Mouse (Mus musculus) layer of hippocampus, adult 18-20 months (tissue): Measurements from ENCODE around the gene Hsp90b1. TPM values are rescaled to one million over a fixed set of nuclear protein-coding genes. Genes with fewer than 3 reads are reported as not detected.
"Not testable (repeated sequence)": the region's sequence is repeated elsewhere in the genome, so short reads cannot be mapped to it uniquely, and the experiment has no call there.

Experiments used
- DNase-seq, 2 experiments: peaks; one replicate each; pipeline ENCODE4 v3.0.0; 2022; ENCODE audit warnings: low spot score in 2 of 2
- long read RNA-seq: library from polyadenylated mRNA; stranded (forward); transcript quantifications from one replicate; pipeline ENCODE4 v2.0.0, GENCODE M21; 2021
- total RNA-seq, 2 experiments: library from RNA; stranded (reverse); gene quantifications; 2 replicates each; pipeline ENCODE4 v1.2.3; 2021

Gene Hsp90b1
- total RNA-seq: 100 to 1,000 TPM; 331 to 352 TPM
- long read RNA-seq, transcript Hsp90b1-201 (18 exons, 2,825 nt): major isoform, 315 of 369 reads
- long read RNA-seq, partial matches to known transcripts: 37 of 369 reads
- long read RNA-seq, other reads (novel, unspliced or antisense): 17 of 369 reads

- peak; percentile 100 for DNase-seq
These were observed at the start of gene Hsp90b1, which contains the start of gene Ttc41 for GRCm38 (mm10) chr10:86705318-86705921. Hsp90b1 (minus strand) TSS chr10:86705509. Ttc41 (plus strand) TSS chr10:86705811.

GRCm38 (mm10) chr10:86744306-86744705 is 39.0 kb upstream of the Hsp90b1 start:
- no peak for DNase-seq

DNA sequence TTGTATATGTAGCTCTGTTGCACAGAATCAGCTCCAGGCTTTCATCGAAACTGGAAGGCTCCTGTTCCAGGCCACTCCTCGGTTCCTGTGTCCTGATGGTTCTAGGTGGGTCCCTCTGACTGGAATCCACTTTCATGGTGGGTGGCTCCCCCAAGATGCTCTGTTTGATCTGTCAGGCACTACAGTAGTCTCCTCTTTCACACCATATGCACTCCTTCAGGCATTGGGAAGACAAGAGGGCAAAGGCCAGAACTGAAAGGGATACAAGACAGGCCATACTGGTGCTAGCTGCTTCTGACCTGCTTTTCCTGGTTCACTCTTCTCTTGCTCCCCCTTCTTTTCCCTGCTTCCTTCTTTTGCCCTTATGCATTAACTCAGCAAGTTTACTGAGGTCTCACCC is 37.6 kb upstream of the Hsp90b1 start:
- no peak for DNase-seq

- no peak for DNase-seq
These were observed 29.7 kb upstream of the Hsp90b1 start for GRCm38 (mm10) chr10:86735036-86735435.

DNA sequence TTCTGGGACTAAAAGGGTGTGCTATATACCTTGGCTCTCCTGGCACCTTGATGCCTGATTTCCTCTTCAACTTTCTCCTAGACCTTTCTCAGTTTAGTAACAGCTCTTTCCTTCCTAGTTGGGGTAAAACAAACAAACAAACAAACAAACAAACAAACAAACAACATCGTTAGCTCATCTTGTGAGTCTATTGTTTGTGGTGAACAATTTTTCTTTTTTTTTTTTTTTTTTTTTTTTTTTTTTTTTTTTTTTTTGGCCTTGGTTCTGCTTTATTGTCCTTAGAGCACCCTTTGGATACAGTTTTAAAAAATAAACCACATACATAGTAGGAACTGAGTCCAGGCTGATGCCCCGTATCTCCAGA is 26.2 kb upstream of the Hsp90b1 start:
- no peak for DNase-seq

DNA sequence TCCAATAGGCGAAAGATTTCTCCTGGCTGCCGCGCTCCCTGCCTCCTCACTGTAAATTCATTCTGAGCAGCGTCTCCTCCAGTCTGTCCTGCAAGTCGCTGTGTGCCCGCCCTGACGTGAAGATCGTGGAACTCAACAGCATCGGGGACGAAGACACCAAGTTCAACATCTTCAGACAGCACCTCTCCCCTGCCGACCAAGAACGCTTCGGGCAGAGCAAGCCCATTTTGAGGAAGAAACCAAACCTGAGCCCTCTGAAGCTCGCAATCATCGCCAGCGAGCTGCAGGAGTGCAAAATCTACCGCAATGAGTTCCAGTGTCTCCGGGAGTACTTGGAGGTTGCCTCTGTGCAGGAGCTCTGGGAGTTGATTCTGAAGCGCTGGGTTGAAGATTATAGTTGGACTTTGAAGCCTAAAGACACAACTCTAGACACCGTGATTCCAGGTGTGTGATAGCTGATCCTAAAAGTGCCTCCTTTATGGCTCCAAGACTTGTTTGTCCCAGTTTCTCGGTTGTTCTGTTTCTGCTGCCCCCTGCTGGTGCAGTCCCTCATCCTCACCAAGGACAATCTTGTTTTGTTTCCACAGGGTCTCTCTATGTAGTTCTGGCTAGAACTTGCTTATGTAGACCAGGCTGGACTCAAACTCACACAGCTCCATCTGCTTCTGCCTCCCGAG is 25.7 kb upstream of the Hsp90b1 start:
- DNase-seq: peak; percentile 50 to 94

GRCm38 (mm10) chr10:86728176-86728575 is 22.9 kb upstream of the Hsp90b1 start:
- DNase-seq: peak in 1 of 2 experiments; percentile 16

GRCm38 (mm10) chr10:86727548-86727980 is 22.3 kb upstream of the Hsp90b1 start:
- DNase-seq: peak in 1 of 2 experiments; percentile 25

DNA sequence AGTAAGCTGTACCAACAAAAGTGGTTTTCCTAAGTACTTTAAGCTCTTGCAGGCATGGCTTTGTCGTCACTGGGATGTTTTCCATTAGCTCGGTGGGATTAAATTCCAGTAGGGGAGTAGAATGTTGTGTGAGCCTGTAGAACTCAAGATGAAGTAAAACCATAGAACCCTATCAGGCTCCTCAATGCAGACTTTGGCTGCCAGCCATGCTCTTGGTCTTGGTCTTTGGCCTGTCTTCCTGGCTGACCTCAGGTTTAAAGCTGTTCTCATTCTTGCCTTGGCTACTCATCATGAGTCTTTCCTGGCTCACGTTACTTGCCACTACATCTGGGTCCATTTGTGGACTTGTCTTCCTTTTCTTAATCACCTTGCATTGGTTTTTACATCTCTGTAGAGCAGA is 6.8 kb upstream of the Hsp90b1 start:
- no peak for DNase-seq

- DNase-seq: no peak
These were observed 1.8 kb upstream of the Hsp90b1 start for GRCm38 (mm10) chr10:86707134-86707533.

- DNase-seq: no peak
These were observed 828 bp upstream of the Hsp90b1 start for GRCm38 (mm10) chr10:86705922-86706752.

GRCm38 (mm10) chr10:86704589-86705191 is 619 bp downstream of the Hsp90b1 start:
- DNase-seq: peak in 1 of 2 experiments; percentile 25

- no peak for DNase-seq
These were observed 1.2 kb downstream of the Hsp90b1 start for GRCm38 (mm10) chr10:86704141-86704540.

DNA sequence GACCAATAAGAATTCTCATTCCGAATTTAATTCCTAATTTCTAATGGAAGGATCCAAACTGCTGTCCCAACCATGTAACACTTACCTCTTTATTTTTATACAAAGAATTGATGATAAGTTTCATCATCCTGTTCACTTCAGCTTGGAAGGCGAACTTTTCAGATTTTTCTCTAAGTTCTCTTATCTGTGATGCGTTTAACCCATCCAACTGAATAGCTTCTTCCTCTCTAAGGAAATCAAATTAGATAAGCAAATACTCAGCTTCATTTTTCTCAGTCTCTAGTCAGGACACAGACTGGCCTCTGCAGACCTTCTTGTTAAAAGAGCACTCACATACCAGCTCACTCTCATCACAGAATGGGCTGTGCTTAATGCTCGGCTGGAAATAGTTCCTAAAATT is 1.9 kb downstream of the Hsp90b1 start:
- no peak for DNase-seq

DNA sequence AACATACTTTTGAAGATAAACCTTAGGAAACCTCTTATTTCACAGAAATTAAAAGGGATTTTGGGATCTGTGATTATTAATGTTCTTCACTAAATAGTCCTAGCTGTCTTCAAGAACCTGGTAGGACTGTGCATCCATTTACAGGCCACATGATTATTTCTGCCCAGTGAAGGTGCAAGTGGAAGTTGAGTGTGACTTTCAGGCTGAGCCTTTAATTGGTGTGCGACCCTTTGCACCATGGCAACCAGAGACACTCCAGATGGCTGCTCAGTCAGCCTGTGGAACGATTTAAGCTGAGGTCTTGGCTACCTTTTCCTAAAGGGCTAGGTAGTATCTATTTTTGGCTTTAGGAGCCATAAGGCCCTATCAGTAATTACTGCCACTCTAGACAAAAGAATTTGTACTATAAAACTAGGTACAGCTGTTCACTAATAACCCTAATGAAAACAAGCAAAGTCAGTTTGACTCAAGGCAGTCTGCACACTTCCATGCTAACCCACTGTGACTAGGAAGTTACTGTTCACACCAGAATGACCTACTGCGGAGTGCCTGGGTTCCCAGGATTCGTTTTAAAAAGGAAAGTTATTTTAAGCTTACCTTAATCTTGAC is 2.9 kb downstream of the Hsp90b1 start:
- DNase-seq: no peak

GRCm38 (mm10) chr10:86700973-86701372 is 4.3 kb downstream of the Hsp90b1 start:
- no peak for DNase-seq

- no peak for DNase-seq
These were observed 5.1 kb downstream of the Hsp90b1 start for GRCm38 (mm10) chr10:86700251-86700650.

- not testable (repeated sequence) for DNase-seq
These were observed 19.3 kb downstream of the Hsp90b1 start for GRCm38 (mm10) chr10:86686017-86686360.

GRCm38 (mm10) chr10:86685179-86686016 is 19.9 kb downstream of the Hsp90b1 start:
- peak; percentile 67 to 84 for DNase-seq

DNA sequence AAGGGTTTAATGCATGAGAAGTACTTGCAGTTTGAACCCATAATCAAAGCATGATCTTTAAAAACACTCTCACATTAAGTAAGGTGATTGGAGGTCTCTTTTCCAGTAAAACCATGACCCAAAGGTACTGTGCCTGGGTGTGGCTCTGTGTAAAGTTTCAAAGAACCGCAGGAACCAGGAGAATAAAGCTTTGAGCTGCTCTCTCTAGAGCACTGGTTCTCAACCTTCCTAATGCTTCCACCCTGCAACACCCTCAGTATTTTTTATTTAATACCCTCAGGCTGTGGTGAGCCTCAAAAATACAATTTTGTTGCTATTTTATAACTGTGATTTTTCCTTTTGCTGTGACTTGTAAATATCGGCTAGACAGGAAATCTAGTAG is 20.5 kb downstream of the Hsp90b1 start:
- DNase-seq: not testable (repeated sequence)
